Mouse (Mus musculus) cerebellum, adult 2 months (tissue): Measurements from ENCODE around the gene Sgk2.

Experiments
- CTCF ChIP-seq: fragments of 200-500 bp; IDR thresholded peaks from 2 replicates; pipeline ENCODE4 v1.5.1; 2011; ENCODE audit warnings: low read depth, mild to moderate bottlenecking, control low read depth, low read length, moderate library complexity, borderline replicate concordance; ENCODE audit not compliant: insufficient read depth
- POLR2A ChIP-seq: fragments of 200-500 bp; IDR thresholded peaks from 2 replicates; pipeline ENCODE4 v1.6.1; 2011; ENCODE audit warnings: low read length, control low read depth, borderline replicate concordance; ENCODE audit not compliant: insufficient read depth

DNA sequence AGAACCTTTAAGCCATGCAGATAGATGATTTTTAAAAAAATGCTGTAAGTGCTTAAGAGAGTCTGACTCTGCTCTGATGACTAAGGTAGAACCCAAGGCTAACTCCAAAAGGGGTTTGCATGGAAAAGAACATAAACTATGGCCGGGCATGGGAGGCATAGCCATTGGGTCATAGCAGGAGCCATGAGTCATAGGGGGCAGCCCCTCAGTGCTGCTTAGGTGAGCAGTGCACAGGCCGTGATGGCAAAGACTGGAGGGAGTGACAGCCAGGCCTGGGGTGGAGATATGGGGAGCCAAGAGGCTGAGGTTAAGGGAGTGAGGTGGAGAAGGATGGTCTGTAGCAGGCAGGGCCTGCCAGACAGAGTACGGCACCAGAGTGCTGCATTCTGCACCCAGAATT is 18.0 kb upstream of the Sgk2 start:
- TF ChIP-seq CTCF (no peak), POLR2A (no peak)
